ENCODE assay signal across 12 mouse cellular contexts in genomic region chr14:33296698-33297341, GRCm38 (mm10).
A peak's percentile ranks its signal among the peaks of the same experiment; 100 is the strongest.
DNase-seq lines count a peak whose midpoint lies in the region; ATAC-seq and TF ChIP-seq lines count a peak whose summit lies in the region.
"Had no signal": no experiment of that assay in that cellular context is flagged by ENCODE, and none has a peak within 500 bp of the region (broad histone marks: within the 10 kb centered on the region; RNA-seq: fewer than 3 reads in every experiment).

No protein-coding gene starts in this region.

- H3K4me3 ChIP-seq in hindbrain, postnatal 0 days (ENCODE audit: low read length) = no peak overlapping the region
- H3K4me3 ChIP-seq: liver, embryonic 12.5 days had no signal

- H3K27me3 ChIP-seq in hindbrain, postnatal 0 days (ENCODE audit: insufficient read depth, low read length) = no peaks in the 10 kb centered on the region
- H3K27me3 ChIP-seq: liver, embryonic 12.5 days had no signal

- no peaks in the 10 kb centered on the region for H3K9me3 ChIP-seq in hindbrain, postnatal 0 days (ENCODE audit: low read length)
- H3K9me3 ChIP-seq: liver, embryonic 12.5 days had no signal

- intact Hi-C loops in left cerebral cortex, postnatal 36 days (cut with DNase I) = no loop called here

- H3K9ac ChIP-seq in hindbrain, postnatal 0 days (replicated peaks; ENCODE audit: low read length) = no peak overlapping the region; the same call in 1 of the 2 replicates
- H3K9ac ChIP-seq: liver, embryonic 12.5 days had no signal

- TF ChIP-seq CTCF in hindbrain, postnatal 0 days (IDR thresholded peaks at IDR 0.05; ENCODE audit: low read depth) = no peak

- WGBS in hindbrain, postnatal 0 days = 60% methylated on average over 16 of the region's 16 CpGs

- H3K4me1 ChIP-seq in hindbrain, postnatal 0 days (ENCODE audit: insufficient read depth, low read length) = no peaks in the 10 kb centered on the region; the same call in 1 of the 2 replicates

- peak; percentile 62 for DNase-seq in Muller cell, postnatal 12 days (ENCODE audit: inconsistent ontology term)
- DNase-seq in hindbrain, postnatal 0 days (ENCODE audit: low spot score) = peak; percentile 57
- peak; percentile 76 to 83 for DNase-seq in left cerebral cortex, postnatal 36 days (ENCODE audit: low spot score in 2 of 2)
- DNase-seq in thymus, postnatal 10 days (ENCODE audit: low spot score in 2 of 2) = no peak
- no peak for DNase-seq in testis, postnatal 14 days (ENCODE audit: low spot score)
- no peak for DNase-seq in spleen, adult 12 weeks (ENCODE audit: low spot score)
- DNase-seq: cerebellum, adult 8-10 months; heart, postnatal 10 days had no signal

- no peak overlapping the region for H3K27ac ChIP-seq in hindbrain, postnatal 0 days
- H3K27ac ChIP-seq: kidney, postnatal 0 days; liver, embryonic 12.5 days had no signal

- no peaks in the 10 kb centered on the region for H3K36me3 ChIP-seq in hindbrain, postnatal 0 days (ENCODE audit: insufficient read depth, low read length)
- H3K36me3 ChIP-seq: liver, embryonic 12.5 days had no signal

- 0 out of 2 replicates have a peak, but pooled peaks have one; percentile 25 for ATAC-seq in erythroid progenitor cell, adult 5-6 weeks (replicated peaks; ENCODE audit: low FRiP score, poor library complexity, severe bottlenecking)
- ATAC-seq in hindbrain, postnatal 0 days = peak; percentile 71
- no peak for ATAC-seq in megakaryocyte progenitor cell, adult 5-6 weeks (replicated peaks; ENCODE audit: poor library complexity)
- ATAC-seq: liver, embryonic 12.5 days had no signal

- no peak overlapping the region for H3K4me2 ChIP-seq in hindbrain, postnatal 0 days (ENCODE audit: low read depth, low read length)
- H3K4me2 ChIP-seq: liver, embryonic 12.5 days had no signal

Comparison
In these comparisons a context has a peak if more than half of its experiments do, and no peak if none do; other contexts are left out.
1. DNase-seq: peak in Muller cell, postnatal 12 days (single experiment), hindbrain, postnatal 0 days (single experiment) and left cerebral cortex, postnatal 36 days (2 of 2); none in thymus, postnatal 10 days (0 of 2), testis, postnatal 14 days (single experiment) and spleen, adult 12 weeks (single experiment).